Mouse (Mus musculus) adrenal gland, postnatal 14 days (tissue): ENCODE measurements at regions not wholly inside any gene's neighbourhood (a gene's known extent, or its start where the extent isn't known, plus 50 kb on each side); places are given as distances from the start of the nearest gene placed in this dataset.

ENCODE experiments used
- DNase-seq: peaks from one replicate; pipeline ENCODE4 v3.0.0; 2021; ENCODE audit warnings: mixed read lengths

GRCm38 (mm10) chr11:52551451-52551850 lies 155.2 kb downstream of the 9530068E07Rik start:
- DNase-seq: no peak

DNA sequence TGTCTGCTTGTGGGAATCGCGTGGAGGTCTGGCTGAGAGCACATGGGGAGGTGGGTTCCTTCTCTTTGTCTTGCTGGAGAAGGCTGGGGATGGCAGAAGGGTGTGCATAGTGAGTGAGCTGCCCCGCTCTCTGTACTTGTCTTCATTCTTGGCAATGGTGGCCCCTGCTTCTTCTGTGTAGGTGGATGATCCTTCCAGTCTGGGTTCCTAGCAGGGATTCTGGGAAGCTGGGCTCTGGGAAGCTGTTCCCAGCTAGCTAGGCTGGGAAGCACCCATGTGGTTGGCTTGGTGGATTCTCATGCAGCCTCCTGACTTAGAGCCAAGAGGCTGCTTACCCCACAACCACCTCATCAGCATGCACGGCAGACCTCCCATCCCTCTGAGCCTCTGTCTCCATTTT lies 156.6 kb downstream of the 9530068E07Rik start:
- DNase-seq: no peak

DNA sequence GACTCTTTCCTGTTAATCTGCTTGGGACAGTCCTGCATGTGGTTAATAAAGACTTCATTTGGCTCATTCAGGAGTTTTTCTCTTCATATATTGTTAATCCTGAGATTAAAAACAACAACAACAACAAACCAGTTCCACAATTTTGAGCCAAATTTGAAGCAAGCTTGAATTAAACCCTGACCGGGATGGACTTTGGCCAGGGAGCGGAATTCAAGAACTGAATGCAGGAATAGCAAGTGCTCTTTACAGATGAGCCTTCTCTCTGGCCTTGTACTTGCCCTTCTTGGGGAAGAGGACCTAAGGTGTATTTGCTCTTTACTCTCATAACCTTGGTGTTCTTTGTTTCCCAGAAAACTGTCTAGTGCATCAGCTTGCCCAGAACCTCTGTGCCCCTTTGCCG lies 161.6 kb downstream of the 9530068E07Rik start:
- no peak for DNase-seq

DNA sequence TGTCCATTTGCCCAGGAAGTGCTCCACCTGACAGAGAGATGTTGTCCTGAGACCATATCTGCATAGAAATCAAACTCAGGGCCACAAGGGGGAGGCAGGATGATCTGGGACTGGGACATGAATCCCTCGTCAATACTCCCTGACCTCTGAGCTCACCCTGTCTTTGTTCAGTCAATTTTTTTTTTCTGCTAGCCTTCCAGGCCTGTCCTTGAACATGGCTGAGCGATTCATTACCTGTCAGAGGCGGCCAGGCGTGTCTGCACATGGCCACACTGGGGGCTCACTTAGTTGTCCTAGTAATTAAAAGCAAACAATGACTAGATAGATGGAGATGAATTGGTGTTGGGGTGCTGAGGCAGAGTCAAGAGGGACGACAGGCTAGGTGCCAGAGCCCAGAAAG lies 162.6 kb downstream of the 9530068E07Rik start:
- DNase-seq: no peak

- peak; percentile 42 for DNase-seq
These were observed 165.1 kb downstream of the 9530068E07Rik start for GRCm38 (mm10) chr11:52561281-52561680.

DNA sequence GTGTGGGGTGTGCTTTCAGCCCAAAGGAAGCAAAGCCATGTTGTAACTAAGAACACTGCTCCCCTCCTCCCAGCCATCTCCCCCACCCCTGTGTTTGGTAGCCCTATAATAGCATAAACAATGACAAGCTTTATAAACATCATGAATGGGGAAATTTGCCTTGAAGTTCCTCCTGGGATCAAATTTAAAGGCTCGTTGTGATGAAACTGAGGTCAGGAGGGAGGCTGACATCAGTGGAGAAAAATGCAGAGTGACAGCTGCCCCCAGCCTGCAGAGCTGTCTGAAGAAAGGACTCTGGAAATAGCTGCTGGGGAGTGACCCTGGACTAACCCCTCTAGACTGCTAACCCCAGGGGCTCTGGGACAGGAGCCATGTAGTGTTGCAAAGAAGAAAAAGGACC lies 169.2 kb downstream of the 9530068E07Rik start:
- DNase-seq: no peak

- DNase-seq: no peak
These were observed 169.8 kb downstream of the 9530068E07Rik start for GRCm38 (mm10) chr11:52566026-52566425.

DNA sequence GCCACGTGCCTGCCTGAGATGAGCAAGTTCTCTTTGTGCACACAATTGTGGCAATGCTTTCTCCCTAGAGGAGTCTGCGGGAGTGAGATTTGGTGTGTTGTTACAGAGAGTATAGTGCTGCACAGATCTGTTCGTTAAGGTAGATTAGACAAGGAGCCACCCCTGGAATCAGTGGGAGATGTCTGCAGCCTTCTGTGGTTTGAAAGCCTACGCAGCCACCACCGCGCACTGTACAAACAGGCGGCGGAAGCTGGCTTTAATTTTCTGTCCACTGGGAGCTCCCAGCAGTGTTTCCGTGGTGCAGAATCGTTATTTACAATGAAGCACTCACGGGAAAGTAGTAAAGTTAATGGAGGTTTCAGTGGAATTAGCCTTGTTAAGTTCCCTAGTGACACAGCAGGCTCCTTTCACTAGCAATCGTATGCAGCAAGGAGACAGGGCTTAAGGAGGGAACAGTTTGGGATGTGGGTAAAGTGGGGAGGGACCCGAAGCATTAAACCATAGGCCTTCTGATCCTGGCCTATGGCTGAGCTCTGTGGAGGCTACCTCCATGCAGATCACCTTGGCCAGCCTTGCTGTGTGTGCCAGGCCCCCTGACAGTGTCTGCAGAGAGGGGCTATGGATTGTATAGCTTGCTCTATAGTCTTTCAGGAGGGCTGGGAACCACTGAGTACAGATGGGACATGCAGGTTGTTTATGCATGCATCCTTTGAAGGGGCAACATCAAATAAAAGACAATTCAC lies 171.9 kb downstream of the 9530068E07Rik start:
- no peak for DNase-seq

GRCm38 (mm10) chr11:52568794-52569193 lies 172.6 kb downstream of the 9530068E07Rik start:
- no peak for DNase-seq

GRCm38 (mm10) chr11:52569759-52570158 lies 173.5 kb downstream of the 9530068E07Rik start:
- DNase-seq: no peak

GRCm38 (mm10) chr11:52578471-52578870 lies 182.2 kb downstream of the 9530068E07Rik start:
- no peak for DNase-seq

DNA sequence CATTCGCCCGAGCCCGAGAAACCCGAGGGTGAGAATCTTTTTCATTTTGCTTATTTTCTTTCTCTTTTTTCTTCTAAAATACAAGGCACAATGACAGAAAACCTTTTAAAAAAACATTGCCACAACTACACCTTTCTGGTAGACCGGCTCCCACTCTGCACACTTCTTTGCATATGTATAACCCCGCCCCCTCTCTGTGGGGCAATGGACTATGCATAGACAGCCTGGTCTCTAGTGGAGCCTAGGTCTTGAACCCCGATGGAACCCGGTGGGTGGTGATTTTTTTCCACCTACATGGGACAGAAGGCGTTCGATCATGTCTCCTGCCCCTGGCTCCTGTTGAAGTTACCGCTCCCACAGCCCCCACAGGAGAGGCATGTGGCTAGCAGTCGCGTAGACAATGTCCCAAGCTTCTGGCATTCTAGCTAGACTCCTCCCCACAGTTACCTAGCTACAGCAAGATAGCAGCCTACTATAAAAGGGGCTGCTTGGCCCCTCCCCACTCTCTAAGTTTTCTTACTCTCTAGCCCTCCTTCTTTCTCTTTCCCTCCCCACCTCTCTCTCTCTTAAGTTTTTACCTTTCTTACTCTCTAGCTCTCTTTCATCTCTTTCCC lies 183.6 kb downstream of the 9530068E07Rik start:
- no peak for DNase-seq

DNA sequence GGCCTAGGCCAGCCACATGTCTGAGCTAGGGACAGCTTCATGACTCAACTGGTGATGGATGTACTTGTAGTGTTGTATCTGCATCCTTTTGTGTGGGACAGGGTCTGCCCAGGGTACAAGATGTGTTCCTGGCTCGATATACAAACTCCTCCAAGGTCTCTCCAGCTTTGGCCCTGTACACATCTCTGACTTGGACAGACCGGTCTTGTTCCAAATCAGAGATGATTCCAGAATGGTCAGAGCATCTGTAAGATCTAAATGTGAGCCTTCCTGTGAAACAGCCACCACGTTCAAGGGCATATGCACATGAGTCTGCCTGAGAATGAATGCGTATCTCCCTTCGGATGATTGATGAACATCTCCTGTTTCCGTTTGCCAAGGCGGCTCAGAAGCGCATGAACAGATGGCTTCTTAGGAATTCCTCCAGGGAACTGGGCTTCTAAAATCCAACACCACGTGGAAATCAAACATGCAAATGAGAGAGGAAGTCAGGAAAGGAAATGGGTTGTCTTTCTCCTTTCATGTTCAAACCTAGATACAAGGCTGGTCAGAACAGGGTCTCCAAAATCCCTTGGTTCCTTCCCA lies 172.7 kb upstream of the Fstl4 start:
- peak; percentile 47 for DNase-seq

DNA sequence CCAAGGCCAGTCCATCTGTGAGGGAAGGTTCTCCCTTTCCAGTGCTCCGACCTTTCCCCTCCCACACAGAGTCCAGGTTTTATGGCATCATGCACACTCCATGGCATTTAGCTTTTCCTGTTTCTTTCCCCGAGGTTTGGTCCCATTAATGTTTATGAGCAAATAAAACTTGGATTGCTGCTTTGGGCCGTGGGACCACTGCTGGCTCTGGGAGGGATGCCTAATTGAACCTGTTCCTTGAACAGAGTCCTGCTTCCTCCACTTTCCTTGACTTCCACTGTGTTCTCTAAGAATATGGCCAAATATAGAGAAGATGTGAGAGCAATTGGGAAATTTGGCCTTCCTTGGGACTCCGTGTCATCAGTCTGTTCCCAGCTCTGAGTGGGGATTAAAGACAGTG lies 170.3 kb upstream of the Fstl4 start:
- no peak for DNase-seq

DNA sequence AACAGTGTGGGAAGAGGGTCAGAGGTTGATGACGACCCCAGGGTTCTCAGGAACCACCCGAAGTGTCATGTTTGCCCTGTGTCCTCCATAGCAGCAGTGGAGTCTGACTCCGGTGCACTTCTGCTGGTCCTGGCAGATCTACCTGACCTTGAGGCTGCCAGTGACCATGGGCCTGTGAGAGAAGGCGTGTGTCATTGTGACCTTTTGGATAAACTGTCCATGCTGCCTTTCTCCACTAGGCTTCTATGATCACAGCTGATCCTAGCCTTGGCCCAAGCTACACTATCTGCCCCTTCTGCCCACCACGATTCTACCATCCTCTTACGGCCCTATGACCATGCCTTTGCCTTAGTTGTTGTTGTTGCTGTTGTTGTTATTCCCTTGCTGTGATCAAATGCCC lies 163.2 kb upstream of the Fstl4 start:
- DNase-seq: peak; percentile 77

GRCm38 (mm10) chr11:52602061-52602561 lies 162.3 kb upstream of the Fstl4 start:
- peak; percentile 65 for DNase-seq

- DNase-seq: peak; percentile 70
These were observed 161.6 kb upstream of the Fstl4 start for GRCm38 (mm10) chr11:52602796-52603195.

- DNase-seq: no peak
These were observed 153.7 kb upstream of the Fstl4 start for GRCm38 (mm10) chr11:52610681-52611165.

GRCm38 (mm10) chr11:52615622-52616021 lies 148.8 kb upstream of the Fstl4 start:
- DNase-seq: no peak

DNA sequence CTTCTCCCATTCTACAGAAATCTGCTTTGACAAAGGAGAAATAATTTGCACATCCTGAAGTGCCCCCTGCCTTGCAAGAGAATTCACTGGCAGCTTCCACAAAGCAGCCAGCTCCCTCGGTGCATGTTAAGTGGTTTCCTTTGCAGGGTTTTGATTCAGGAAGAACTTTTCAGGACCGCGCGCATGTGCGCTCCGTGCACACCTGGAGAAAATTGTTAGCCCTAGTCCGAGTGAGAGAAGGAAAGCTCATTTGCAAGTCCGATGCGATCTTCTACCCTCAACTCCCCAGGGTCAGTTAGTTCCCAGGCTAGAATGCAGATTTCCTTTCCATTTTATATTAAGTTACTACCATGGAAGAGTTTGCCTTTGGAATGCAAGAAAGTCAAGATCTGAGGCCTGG lies 145.8 kb upstream of the Fstl4 start:
- DNase-seq: no peak

DNA sequence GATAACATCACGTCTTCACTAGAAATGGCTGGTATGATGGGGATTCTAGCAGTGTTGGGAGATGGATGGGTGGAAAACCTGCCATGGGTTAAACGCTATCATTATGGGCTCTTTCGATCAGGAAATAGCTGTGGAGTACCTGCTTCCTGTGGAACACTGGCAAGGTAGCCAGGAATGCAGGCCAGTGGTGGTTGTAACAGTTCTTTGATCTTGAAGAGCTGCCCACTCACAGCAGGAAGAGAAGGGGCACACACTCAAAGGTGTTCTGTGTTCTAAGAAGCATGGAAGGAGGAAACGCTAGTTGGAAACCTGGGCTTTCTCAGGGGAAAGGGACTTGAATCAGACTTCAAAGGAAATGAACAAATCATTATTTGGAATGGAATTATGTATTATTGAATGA lies 141.6 kb upstream of the Fstl4 start:
- DNase-seq: no peak

- no peak for DNase-seq
These were observed 135.6 kb upstream of the Fstl4 start for GRCm38 (mm10) chr11:52628875-52629274.

DNA sequence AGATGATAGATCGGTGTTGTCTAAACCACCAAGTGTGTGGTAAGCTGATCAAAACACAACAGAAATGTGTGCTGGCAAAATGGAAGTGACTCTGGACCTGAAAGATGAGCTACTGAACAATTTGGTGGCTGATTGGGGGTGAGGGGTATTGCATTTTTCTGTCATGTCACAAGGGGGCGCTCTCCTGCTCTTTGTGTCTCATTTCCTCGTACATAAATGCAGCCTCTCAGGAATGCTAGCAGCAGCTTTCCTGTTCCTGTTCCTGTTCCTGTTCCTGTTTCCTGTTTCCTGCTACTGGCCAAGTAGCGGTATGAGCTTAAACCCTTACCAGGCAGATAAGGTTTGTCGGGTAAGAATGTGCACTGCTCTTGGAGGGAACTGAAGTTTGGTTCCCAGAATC lies 134.7 kb upstream of the Fstl4 start:
- DNase-seq: peak; percentile 42
